Mouse (Mus musculus) layer of hippocampus, postnatal 36 days (tissue): ENCODE results near the gene Zfand2a. TPM values are rescaled to one million over a fixed set of nuclear protein-coding genes. Genes with fewer than 3 reads are reported as not detected.

Source experiments
- DNase-seq, 2 experiments: peaks; one replicate each; pipeline ENCODE4 v3.0.0; 2022
- total RNA-seq, 2 experiments: library from RNA; stranded (reverse); gene quantifications; 2 replicates each; pipeline ENCODE4 v1.2.3; 2021

The Zfand2a gene
- total RNA-seq, 2 experiments from 2014 or later, result 62.5 to 66.6 TPM

DNA sequence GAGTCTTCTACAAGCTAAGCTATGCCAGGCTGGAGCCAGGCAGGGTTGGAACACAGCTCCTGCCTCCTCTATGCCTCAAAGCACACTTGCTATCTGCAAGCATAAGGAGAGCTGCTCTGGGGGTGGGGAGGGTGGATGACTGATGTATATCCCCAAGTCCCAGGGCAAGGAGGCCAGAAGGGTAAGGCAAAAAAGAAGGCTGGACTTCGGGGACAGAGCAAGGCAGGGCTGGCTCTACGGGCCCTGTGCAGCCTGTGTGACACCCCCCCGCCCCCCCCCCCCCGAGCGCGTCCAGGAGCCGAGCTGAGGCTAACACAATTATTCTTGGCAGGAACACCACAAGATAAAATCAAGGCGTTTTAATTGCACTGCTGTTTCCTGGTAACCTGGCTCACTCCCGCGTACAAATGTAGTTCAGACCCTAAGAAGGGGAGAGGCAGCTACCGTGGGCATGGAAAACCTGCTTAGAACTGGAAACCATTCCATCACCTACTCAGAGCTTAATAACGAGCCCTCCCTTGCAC lies 54.5 kb downstream of the Zfand2a start:
- no peak for DNase-seq

DNA sequence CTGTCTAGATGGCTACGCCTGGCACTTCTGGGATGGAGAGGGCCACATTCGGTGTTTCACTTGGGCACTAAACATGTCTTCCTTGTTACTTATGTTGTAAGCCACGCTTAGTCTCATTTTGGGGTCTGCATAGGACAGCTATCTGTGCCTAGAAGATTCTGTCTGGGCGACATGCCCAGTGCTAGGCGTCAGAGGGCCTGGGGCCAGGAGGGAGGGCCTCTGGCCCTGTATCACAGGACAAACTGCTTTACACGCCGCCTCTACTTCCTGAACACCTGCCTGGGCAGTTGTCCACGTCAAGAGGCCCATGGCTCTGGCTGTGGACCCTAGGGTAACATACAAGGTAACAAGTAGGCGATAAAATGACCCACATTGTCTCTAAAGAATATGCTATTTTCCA lies 56.4 kb downstream of the Zfand2a start:
- no peak for DNase-seq

DNA sequence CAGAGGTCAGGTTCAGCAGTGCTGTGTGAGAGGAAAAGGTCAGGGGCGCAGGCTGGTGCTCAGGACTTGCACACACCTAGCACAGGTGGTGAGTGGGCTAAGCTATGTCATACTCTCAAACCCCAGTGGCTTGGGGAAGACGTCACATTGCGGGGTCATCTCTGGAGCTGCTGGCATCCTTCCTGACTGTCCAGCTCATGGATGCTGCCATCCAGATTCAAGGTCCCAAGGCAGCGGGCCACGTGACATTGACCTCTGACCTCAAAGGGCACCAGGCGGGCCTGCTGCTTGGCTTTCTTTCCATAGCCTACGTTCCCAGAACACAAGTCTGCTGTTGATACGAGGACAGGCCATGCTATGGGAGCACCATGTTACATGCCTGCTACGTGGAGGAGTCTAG lies 57.3 kb downstream of the Zfand2a start:
- no peak for DNase-seq

DNA sequence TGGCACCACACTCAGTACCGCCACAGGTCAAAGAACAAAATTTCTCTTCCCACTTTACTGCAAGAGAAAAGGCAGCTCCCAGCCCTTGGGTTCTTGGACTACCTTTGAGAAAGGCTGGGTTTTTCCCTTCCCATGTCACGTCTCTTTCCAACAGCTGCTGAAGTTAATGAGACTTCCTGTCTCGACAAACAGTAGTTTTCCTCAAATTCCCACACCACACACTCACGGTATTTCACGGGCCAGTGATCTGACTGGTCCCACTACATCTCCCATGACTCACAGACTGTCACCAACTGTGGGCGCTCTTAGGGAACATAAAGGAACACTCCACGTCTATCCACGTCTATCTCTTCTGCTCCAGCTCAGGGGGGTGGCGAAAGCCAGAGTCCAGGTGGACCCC lies 59.2 kb downstream of the Zfand2a start:
- DNase-seq, result no peak

DNA sequence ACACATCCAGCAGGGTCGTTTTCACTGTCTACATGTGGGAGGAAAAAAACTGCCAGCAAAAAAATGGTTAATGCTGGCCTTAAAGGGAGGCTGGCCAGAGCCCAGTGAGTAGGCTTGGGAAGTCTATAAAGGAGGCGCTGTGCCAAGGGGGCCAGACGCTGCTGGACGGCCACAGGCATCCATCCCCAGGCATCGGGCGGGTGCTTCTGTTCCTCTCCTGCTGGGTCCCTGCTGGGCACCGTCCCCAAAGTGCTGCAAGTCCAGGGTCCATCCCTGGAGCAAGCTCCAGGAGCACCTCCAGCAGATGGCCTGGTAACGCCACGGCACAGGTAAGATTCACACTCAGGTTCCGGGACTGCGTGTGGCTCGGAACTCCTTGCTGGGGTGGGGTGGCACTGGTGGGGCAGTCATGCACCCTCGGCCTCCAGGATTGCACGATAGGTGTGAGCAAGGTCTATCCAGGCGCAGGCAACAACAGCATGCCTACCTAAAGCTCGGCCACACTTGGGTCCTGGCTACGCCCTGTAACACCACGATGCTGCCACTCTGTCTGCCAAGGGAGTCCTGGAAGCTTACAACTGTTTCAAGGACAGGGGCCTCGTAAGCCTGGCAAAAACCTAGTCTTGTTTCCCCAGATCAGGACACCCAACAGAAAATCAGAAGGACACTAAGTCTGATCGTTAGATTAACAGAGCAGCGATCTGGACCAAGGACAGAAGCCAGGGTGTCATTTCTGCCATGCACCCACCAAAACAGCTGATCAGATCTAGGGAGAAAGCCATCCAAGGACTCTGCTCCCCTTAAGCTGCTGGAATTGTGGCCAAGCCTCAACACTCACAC lies 61.1 kb downstream of the Zfand2a start, which contains the start of gene Gper1:
Gper1 (plus strand) TSS at position 126 of the 840 bp plus-strand sequence.
- no peak for DNase-seq

Other genes with a start within 250 kb of the Zfand2a start
- gene Get4, start 232.2 kb downstream of the Zfand2a start, total RNA-seq, result 10 to 100 TPM; 52.6 to 55.3 TPM
- 100 to 1,000 TPM; 179 to 185 TPM for gene Adap1, start 158.9 kb downstream of the Zfand2a start, total RNA-seq
- 10 to 100 TPM; 68.6 to 76.3 TPM for gene Cox19, start 133.1 kb downstream of the Zfand2a start, total RNA-seq
- not detected for gene Cyp2w1, start 131.9 kb downstream of the Zfand2a start, total RNA-seq
- gene Gpr146, start 106.9 kb downstream of the Zfand2a start, total RNA-seq, result 10 to 100 TPM; 11.0 to 13.1 TPM
- under 1 TPM in 1 of 2 experiments, not detected in 1; 0.20 TPM for gene C130050O18Rik, start 79.3 kb downstream of the Zfand2a start, total RNA-seq
- gene Gper1, start 61.4 kb downstream of the Zfand2a start, total RNA-seq, result 1 to 10 TPM; 2.5 to 2.7 TPM
- gene 3110082I17Rik, start 24.0 kb downstream of the Zfand2a start, total RNA-seq, result 10 to 100 TPM; 15.2 to 15.7 TPM
- gene Uncx, start 58.9 kb upstream of the Zfand2a start, total RNA-seq, result under 1 TPM in 1 of 2 experiments, not detected in 1; 0.12 TPM